Mouse (Mus musculus) MEL (cell line): ENCODE data around the gene Actrt2. TPM values are rescaled to one million over a fixed set of nuclear protein-coding genes. Genes with fewer than 3 reads are reported as not detected.

Experiments used
- DNase-seq: peaks from one replicate; pipeline ENCODE4 v3.0.0; 2011; ENCODE audit warnings: low read depth, low spot score
- H3K27ac ChIP-seq: 2 replicates; pipeline ENCODE4 v1.5.1; 2012; ENCODE audit warnings: low read depth, mild to moderate bottlenecking, control low read depth, low read length, moderate library complexity; ENCODE audit not compliant: control insufficient read depth
- H3K27me3 ChIP-seq, 2 experiments: fragments of 150-350 bp in 1 of 2; sonication (generic) in 1 of 2; 2 replicates each; pipeline ENCODE4 v1.6.1; 2012; ENCODE audit warnings: low read length in 2 of 2, mild to moderate bottlenecking in 2 of 2, improper control_type of control experiment in 1 of 2, moderate library complexity in 1 of 2; ENCODE audit not compliant: insufficient read depth in 2 of 2, control insufficient read depth in 1 of 2
- H3K36me3 ChIP-seq, 2 experiments: 2 replicates each; pipeline ENCODE4 v1.6.1; 2012 to 2014; ENCODE audit warnings: low read length in 2 of 2, improper control_type of control experiment in 1 of 2, inconsistent platforms in 1 of 2, mild to moderate bottlenecking in 1 of 2; ENCODE audit not compliant: insufficient read depth in 2 of 2, control insufficient read depth in 1 of 2
- H3K4me1 ChIP-seq, 2 experiments: fragments of 150-350 bp in 1 of 2; sonication (generic) in 1 of 2; 2 replicates each; pipeline ENCODE4 v1.6.1; 2012; ENCODE audit warnings: low read length in 2 of 2, improper control_type of control experiment in 1 of 2, mild to moderate bottlenecking in 1 of 2; ENCODE audit not compliant: insufficient read depth in 2 of 2, control insufficient read depth in 1 of 2
- H3K4me3 ChIP-seq, 2 experiments: fragments of 150-350 bp in 1 of 2; sonication (generic) in 1 of 2; 2 replicates each; pipeline ENCODE4 v1.5.1; 2012; ENCODE audit warnings: low read depth in 2 of 2, low read length in 2 of 2, mild to moderate bottlenecking in 2 of 2, moderate library complexity in 2 of 2, control low read depth in 1 of 2, improper control_type of control experiment in 1 of 2; ENCODE audit not compliant: control insufficient read depth in 1 of 2, insufficient read depth in 1 of 2
- H3K79me2 ChIP-seq: 2 replicates; pipeline ENCODE4 v1.6.1; 2012; ENCODE audit warnings: mild to moderate bottlenecking, low read length, moderate library complexity; ENCODE audit not compliant: control insufficient read depth, poor library complexity, insufficient read depth
- H3K9ac ChIP-seq: 2 replicates; pipeline ENCODE4 v1.6.1; 2012; ENCODE audit warnings: low read depth, mild to moderate bottlenecking, control low read depth, low read length, moderate library complexity; ENCODE audit not compliant: control insufficient read depth, poor library complexity, severe bottlenecking
- H3K9me3 ChIP-seq: fragments of 150-350 bp; sonication (generic); replicated peaks from 2 replicates; pipeline ENCODE4 v1.6.1; 2012; ENCODE audit warnings: mild to moderate bottlenecking, low read length, improper control_type of control experiment, moderate library complexity; ENCODE audit not compliant: insufficient read depth
- CHD1 ChIP-seq: IDR thresholded peaks from 2 replicates; pipeline ENCODE4 v1.6.1; 2012; ENCODE audit warnings: low read depth, mild to moderate bottlenecking, inconsistent platforms, low read length, improper control_type of control experiment
- CHD2 ChIP-seq: IDR thresholded peaks from 2 replicates; pipeline ENCODE4 v1.6.1; 2011; ENCODE audit warnings: low read length, improper control_type of control experiment
- CTCF ChIP-seq, 3 experiments: IDR thresholded peaks in 2 of 3; conservative IDR thresholded peaks in 1 of 3; 2 replicates each; pipeline ENCODE4 v1.5.1; 2011 to 2012; ENCODE audit warnings: low read length in 3 of 3, low read depth in 2 of 3, mild to moderate bottlenecking in 2 of 3, improper control_type of control experiment in 1 of 3, inconsistent platforms in 1 of 3, mixed read lengths in 1 of 3, moderate library complexity in 1 of 3; ENCODE audit not compliant: control insufficient read depth in 1 of 3, insufficient read depth in 1 of 3, poor library complexity in 1 of 3, severe bottlenecking in 1 of 3
- E2F4 ChIP-seq: IDR thresholded peaks from 2 replicates; pipeline ENCODE4 v1.6.1; 2011; ENCODE audit warnings: low read depth, low read length, improper control_type of control experiment, borderline replicate concordance
- ELF1 ChIP-seq: IDR thresholded peaks from 2 replicates; pipeline ENCODE4 v1.6.1; 2014; ENCODE audit warnings: low read depth, mild to moderate bottlenecking, inconsistent platforms, low read length, improper control_type of control experiment, moderate library complexity
- EP300 ChIP-seq, 2 experiments: IDR thresholded peaks; 2 replicates each; pipeline ENCODE4 v1.6.1; 2011; ENCODE audit warnings: improper control_type of control experiment in 2 of 2, low read length in 2 of 2, low read depth in 1 of 2, mild to moderate bottlenecking in 1 of 2
- GABPA ChIP-seq: IDR thresholded peaks from 2 replicates; pipeline ENCODE4 v1.6.1; 2012; ENCODE audit warnings: low read depth, mild to moderate bottlenecking, inconsistent platforms, low read length, improper control_type of control experiment, moderate library complexity
- JUND ChIP-seq: IDR thresholded peaks from 2 replicates; pipeline ENCODE4 v1.6.1; 2011; ENCODE audit warnings: low read depth, mild to moderate bottlenecking, improper control_type of control experiment, low read length
- MAFK ChIP-seq: IDR thresholded peaks from 2 replicates; pipeline ENCODE4 v1.6.1; 2011; ENCODE audit warnings: low read depth, mild to moderate bottlenecking, low read length, improper control_type of control experiment, borderline replicate concordance
- MEF2A ChIP-seq: IDR thresholded peaks from 2 replicates; pipeline ENCODE4 v1.6.1; 2014; ENCODE audit warnings: low read depth, mild to moderate bottlenecking, inconsistent platforms, low read length, improper control_type of control experiment; ENCODE audit not compliant: poor library complexity, insufficient replicate concordance, severe bottlenecking; ENCODE audit errors: extremely low read depth
- MXI1 ChIP-seq: IDR thresholded peaks from 2 replicates; pipeline ENCODE4 v1.6.1; 2011; ENCODE audit warnings: mild to moderate bottlenecking, low read depth, low read length, improper control_type of control experiment
- MYB ChIP-seq: IDR thresholded peaks from 2 replicates; pipeline ENCODE4 v1.6.1; 2011; ENCODE audit warnings: mild to moderate bottlenecking, low read depth, low read length, improper control_type of control experiment
- MYC ChIP-seq: IDR thresholded peaks from 2 replicates; pipeline ENCODE4 v1.6.1; 2011; ENCODE audit warnings: low read depth, mild to moderate bottlenecking, low read length, improper control_type of control experiment, moderate library complexity
- POLR2A ChIP-seq, 2 experiments: IDR thresholded peaks; 2 replicates each; pipeline ENCODE4 v1.6.1; 2011 to 2012; ENCODE audit warnings: low read length in 2 of 2, mild to moderate bottlenecking in 2 of 2, control low read depth in 1 of 2, improper control_type of control experiment in 1 of 2, low read depth in 1 of 2, moderate library complexity in 1 of 2; ENCODE audit not compliant: control insufficient read depth in 1 of 2, insufficient read depth in 1 of 2, poor library complexity in 1 of 2
- RAD21 ChIP-seq: IDR thresholded peaks from 2 replicates; pipeline ENCODE4 v1.6.1; 2011; ENCODE audit warnings: mild to moderate bottlenecking, low read depth, low read length, improper control_type of control experiment
- RCOR1 ChIP-seq: IDR thresholded peaks from 2 replicates; pipeline ENCODE4 v1.6.1; 2012; ENCODE audit warnings: low read depth, mild to moderate bottlenecking, inconsistent platforms, low read length, improper control_type of control experiment
- SIN3A ChIP-seq: IDR thresholded peaks from 2 replicates; pipeline ENCODE4 v1.6.1; 2012; ENCODE audit warnings: low read length, improper control_type of control experiment, inconsistent platforms
- TBP ChIP-seq: IDR thresholded peaks from 2 replicates; pipeline ENCODE4 v1.8.0; 2011; ENCODE audit warnings: low read depth, low read length, improper control_type of control experiment
- TCF12 ChIP-seq: IDR thresholded peaks from 2 replicates; pipeline ENCODE4 v1.6.1; 2014; ENCODE audit warnings: low read depth, mild to moderate bottlenecking, inconsistent platforms, low read length, improper control_type of control experiment, moderate library complexity
- UBTF ChIP-seq: IDR thresholded peaks from 2 replicates; pipeline ENCODE4 v1.6.1; 2012; ENCODE audit warnings: low read depth, mild to moderate bottlenecking, inconsistent platforms, low read length, improper control_type of control experiment, moderate library complexity, borderline replicate concordance; ENCODE audit not compliant: insufficient read depth
- ZKSCAN1 ChIP-seq: IDR thresholded peaks from 2 replicates; pipeline ENCODE4 v1.6.1; 2012; ENCODE audit warnings: low read depth, mild to moderate bottlenecking, inconsistent platforms, low read length, improper control_type of control experiment, moderate library complexity
- polyA plus RNA-seq, 2 experiments: library from polyadenylated mRNA; stranded (reverse) in 1 of 2; unstranded in 1 of 2; fragments of >175 nt in 1 of 2; fragments of >200 nt in 1 of 2; gene quantifications; 2 replicates each; pipeline versions ENCODE4 v1.2.1 to v1.2.4; 2012; ENCODE audit warnings: low replicate concordance in 2 of 2, low read depth in 1 of 2; ENCODE audit not compliant: insufficient read length in 2 of 2, insufficient read depth in 1 of 2, missing spikeins in 1 of 2
- total RNA-seq: library from RNA; depleted of rRNA; stranded (reverse); fragments of 300-350 nt; gene quantifications from 2 replicates; pipeline ENCODE4 v1.2.3, GENCODE M21; 2012

The Actrt2 gene
- total and polyA plus RNA-seq, 3 experiments: not detected

DNA sequence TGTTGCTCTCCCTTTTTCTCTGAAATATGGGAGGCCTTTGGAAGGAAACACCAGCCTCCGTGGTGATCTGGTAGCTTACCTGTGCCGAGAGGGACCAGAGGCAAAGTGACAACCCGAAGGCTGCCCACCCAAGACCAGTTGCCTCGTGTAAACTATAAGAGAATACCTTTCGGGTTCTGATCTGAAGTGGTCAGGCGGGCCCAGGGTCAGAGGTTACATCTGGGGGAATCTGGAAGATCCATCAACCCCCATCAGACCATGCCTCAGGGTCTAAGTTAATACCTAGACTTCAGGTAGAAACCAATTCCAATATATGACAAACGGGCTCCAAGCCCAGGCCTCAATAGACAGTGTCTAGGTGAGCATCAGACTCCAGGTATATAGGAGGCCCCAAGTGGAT is 35.3 kb upstream of the Actrt2 start:
- no peaks in the 10 kb centered on the region for H3K27me3 ChIP-seq
- H3K27ac ChIP-seq: no peak overlapping the region
- no peaks in the 10 kb centered on the region for H3K9me3 ChIP-seq

DNA sequence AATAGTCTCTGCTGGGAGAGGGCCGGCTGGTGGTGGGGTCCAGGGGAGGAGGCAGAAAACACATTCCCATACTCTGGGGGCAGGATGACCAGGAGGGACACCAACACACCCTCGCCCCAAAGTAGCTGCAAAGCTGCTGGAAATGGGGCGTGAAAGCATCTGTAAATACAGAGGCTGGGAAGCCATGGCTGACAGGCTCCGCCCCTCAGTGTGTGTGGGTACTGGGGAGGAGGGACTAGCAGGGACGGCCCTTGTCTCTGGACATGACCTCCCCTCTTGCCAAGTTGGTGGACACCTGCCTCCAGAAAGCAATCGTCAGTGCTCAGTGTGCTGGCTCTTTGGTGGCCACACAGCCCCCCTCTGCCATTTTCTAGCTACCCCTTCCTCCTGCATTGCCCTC is 34.5 kb upstream of the Actrt2 start:
- H3K36me3 ChIP-seq: no peaks in the 10 kb centered on the region
- H3K9ac ChIP-seq: no peak overlapping the region
- no peak overlapping the region for H3K27ac ChIP-seq
- no peaks in the 10 kb centered on the region for H3K4me1 ChIP-seq
- no peaks in the 10 kb centered on the region for H3K79me2 ChIP-seq
- TF ChIP-seq MYC (no peak), GABPA (no peak), CTCF (IDR thresholded peaks at IDR 0.05 in 2 of 3, conservative IDR thresholded peaks at IDR 0.05 in 1 of 3; ENCODE audit: control insufficient read depth in 1 of 3, insufficient read depth in 1 of 3, low read depth in 2 of 3, low read length in 3 of 3, poor library complexity in 1 of 3, severe bottlenecking in 1 of 3) (no peak), POLR2A (IDR thresholded peaks at IDR 0.05; ENCODE audit: control insufficient read depth in 1 of 2, insufficient read depth in 1 of 2, low read depth in 1 of 2, low read length in 2 of 2, poor library complexity in 1 of 2) (no peak), EP300 (IDR thresholded peaks at IDR 0.05; ENCODE audit: low read depth in 1 of 2, low read length in 2 of 2) (no peak), TBP (no peak), CHD2 (no peak), RCOR1 (no peak), ZKSCAN1 (no peak), SIN3A (no peak), JUND (no peak), MEF2A (no peak), MXI1 (no peak), UBTF (no peak)
- no peaks in the 10 kb centered on the region for H3K27me3 ChIP-seq
- H3K4me3 ChIP-seq: no peak overlapping the region
- no peaks in the 10 kb centered on the region for H3K9me3 ChIP-seq
- no peak for DNase-seq

More for the DNA sequence above, 35.3 kb upstream of the Actrt2 start:
- Histone ChIP-seq H3K9ac (no peak overlapping the region), H3K4me1 (no peaks in the 10 kb centered on the region), H3K4me3 (no peak overlapping the region), H3K36me3 (no peaks in the 10 kb centered on the region), H3K79me2 (no peaks in the 10 kb centered on the region)
- no peak for DNase-seq
- TF ChIP-seq MYB (no peak), JUND (no peak), MAFK (no peak), ELF1 (no peak), CHD2 (no peak), TBP (no peak), TCF12 (no peak), MYC (no peak), RAD21 (no peak), GABPA (no peak), MXI1 (no peak), ZKSCAN1 (no peak), CHD1 (no peak), CTCF (IDR thresholded peaks at IDR 0.05 in 2 of 3, conservative IDR thresholded peaks at IDR 0.05 in 1 of 3; ENCODE audit: control insufficient read depth in 1 of 3, insufficient read depth in 1 of 3, low read depth in 2 of 3, low read length in 3 of 3, poor library complexity in 1 of 3, severe bottlenecking in 1 of 3) (no peak), E2F4 (no peak)
